Mouse (Mus musculus) lung, postnatal 0 days (tissue): ENCODE results near the gene Hipk2.

Experiments
- CTCF ChIP-seq: IDR thresholded peaks from 2 replicates; pipeline ENCODE4 v1.5.1; 2016; ENCODE audit warnings: antibody characterized with exemption, mild to moderate bottlenecking
- EP300 ChIP-seq: IDR thresholded peaks from 2 replicates; pipeline ENCODE4 v1.6.1; 2016; ENCODE audit warnings: antibody characterized with exemption, mild to moderate bottlenecking, control low read depth

- TF ChIP-seq CTCF: peak; percentile 98
- no peak for TF ChIP-seq EP300
Measured at GRCm38 (mm10) chr6:38650263-38650937, 225.6 kb downstream of the Hipk2 start.
